Mouse (Mus musculus) B cell, adult 67 days (primary cell): ENCODE data around the gene Sftpd. TPM values are rescaled to one million over a fixed set of nuclear protein-coding genes. Genes with fewer than 3 reads are reported as not detected.

Experiments used
- total RNA-seq, 2 experiments: library from RNA; stranded (reverse); gene quantifications; 4 replicates each; pipeline ENCODE4 v1.2.4; 2023

The Sftpd gene
- not detected for total RNA-seq

GRCm38 (mm10) chr14:41185059-41185821 lies at the start of gene Sftpd:
TSS of gene Sftpd (minus strand) at chr14:41185149.

DNA sequence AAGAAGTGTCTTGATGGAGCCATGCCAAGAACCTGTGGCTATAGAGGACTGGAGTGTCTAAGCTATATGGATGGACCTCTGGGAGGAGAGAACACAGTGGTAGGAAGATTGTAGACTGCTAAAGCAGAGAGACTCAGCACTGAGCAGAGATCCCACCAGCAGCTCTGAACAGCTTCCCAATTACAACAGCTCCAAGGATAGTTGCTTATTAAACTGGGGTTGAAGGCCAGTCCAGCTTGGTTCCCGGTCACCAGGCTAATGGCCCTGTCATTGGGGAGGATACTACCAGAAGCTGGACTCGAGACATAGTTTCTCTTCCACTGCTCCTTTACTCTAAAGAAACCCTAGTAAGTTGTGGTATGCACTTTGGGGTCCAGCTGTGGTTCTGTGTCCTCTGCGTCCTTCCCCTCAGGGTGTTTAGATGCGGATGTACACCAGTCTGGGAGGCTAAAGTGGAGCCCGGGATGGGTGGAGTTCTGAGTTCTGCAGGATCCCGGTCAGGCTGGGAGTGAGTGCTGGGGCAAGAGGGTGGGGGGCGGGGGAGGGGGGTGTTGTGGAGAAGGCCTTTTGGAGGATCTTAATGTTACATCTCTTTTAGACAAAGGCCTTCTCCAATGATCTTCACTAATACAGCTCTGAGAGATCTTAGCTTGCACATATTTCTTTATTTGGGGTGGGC lies 33.6 kb downstream of the Sftpd start, which contains the start of gene Mbl1:
TSS of gene Mbl1 (plus strand) at position 239 of the 679 bp plus-strand sequence.

GRCm38 (mm10) chr14:41131540-41131939 lies 53.4 kb downstream of the Sftpd start, which contains the start of gene Sftpa1:
TSS of gene Sftpa1 (plus strand) at chr14:41131782.

Other genes with a start within 250 kb of the Sftpd start
- 10 to 100 TPM; 53.6 to 74.1 TPM for gene Tspan14, start 218.3 kb downstream of the Sftpd start, total RNA-seq
- gene Fam213a, start 171.4 kb downstream of the Sftpd start, total RNA-seq, result 10 to 100 TPM; 20.4 to 22.9 TPM
- not detected for gene Dydc2, start 115.9 kb downstream of the Sftpd start, total RNA-seq
- gene Dydc1, start 112.2 kb downstream of the Sftpd start, total RNA-seq, result not detected
- gene Mat1a, start 80.1 kb downstream of the Sftpd start, total RNA-seq, result not detected
- gene Sftpa1, start 53.4 kb downstream of the Sftpd start, total RNA-seq, result not detected
- gene Mbl1, start 33.7 kb downstream of the Sftpd start, total RNA-seq, result not detected
- gene Gm2832, start 93.7 kb upstream of the Sftpd start, total RNA-seq, result not detected
- not detected for gene Gm5798, start 163.5 kb upstream of the Sftpd start, total RNA-seq
- gene Gm7945, start 201.2 kb upstream of the Sftpd start, total RNA-seq, result not detected
- gene Gm6482, start 223.1 kb upstream of the Sftpd start, total RNA-seq, result not detected